Mouse (Mus musculus): ENCODE results near the gene Clrn3.

Clrn3 gene

GRCm38 (mm10) chr7:135487423-135487822 is 41.0 kb downstream of the Clrn3 start:
- DNase-seq (ENCODE audit: low spot score): no peak

GRCm38 (mm10) chr7:135486645-135487382 is 41.6 kb downstream of the Clrn3 start:
- DNase-seq (ENCODE audit: low spot score): no peak

- DNase-seq (ENCODE audit: low spot score): no peak
These were observed 42.6 kb downstream of the Clrn3 start for GRCm38 (mm10) chr7:135485796-135486410.

GRCm38 (mm10) chr7:135485116-135485795 is 43.2 kb downstream of the Clrn3 start:
- DNase-seq (ENCODE audit: low spot score): no peak

- DNase-seq (ENCODE audit: low spot score): no peak
These were observed 44.1 kb downstream of the Clrn3 start for GRCm38 (mm10) chr7:135484341-135484740.

GRCm38 (mm10) chr7:135483751-135484150 is 44.7 kb downstream of the Clrn3 start:
- DNase-seq (ENCODE audit: low spot score): no peak

GRCm38 (mm10) chr7:135481150-135481549 is 47.3 kb downstream of the Clrn3 start:
- DNase-seq (ENCODE audit: low spot score): no peak

GRCm38 (mm10) chr7:135479912-135480311 is 48.5 kb downstream of the Clrn3 start:
- DNase-seq (ENCODE audit: low spot score): no peak

- no peak for DNase-seq (ENCODE audit: low spot score)
These were observed 49.1 kb downstream of the Clrn3 start for GRCm38 (mm10) chr7:135479322-135479880.

- no peak for DNase-seq (ENCODE audit: low spot score)
These were observed 51.2 kb downstream of the Clrn3 start for GRCm38 (mm10) chr7:135477256-135477655.

- no peak for DNase-seq (ENCODE audit: low spot score)
These were observed 52.5 kb downstream of the Clrn3 start for GRCm38 (mm10) chr7:135475981-135476380.

GRCm38 (mm10) chr7:135470319-135470718 is 58.1 kb downstream of the Clrn3 start:
- no peak for DNase-seq (ENCODE audit: low spot score)

- no peak for DNase-seq (ENCODE audit: low spot score)
These were observed 59.8 kb downstream of the Clrn3 start for GRCm38 (mm10) chr7:135468631-135469030.

- DNase-seq (ENCODE audit: low spot score): no peak
These were observed 63.2 kb downstream of the Clrn3 start for GRCm38 (mm10) chr7:135465293-135465692.

- no peak for DNase-seq (ENCODE audit: low spot score)
These were observed 63.7 kb downstream of the Clrn3 start for GRCm38 (mm10) chr7:135464689-135465259.
